Mouse (Mus musculus) subcutaneous adipose tissue, adult 2 months (tissue): ENCODE measurements around the gene Atp5j2. TPM values are rescaled to one million over a fixed set of nuclear protein-coding genes. Genes with fewer than 3 reads are reported as not detected.

Experiments used
- polyA plus RNA-seq: library from polyadenylated mRNA; depleted of rRNA; stranded (reverse); fragments of >200 nt; gene quantifications from 2 replicates; pipeline ENCODE4 v1.2.3, GENCODE M21; 2012; ENCODE audit warnings: low replicate concordance; rRNA removed

The Atp5j2 gene
- polyA plus RNA-seq = 178 and 219 TPM in 2 replicates

DNA sequence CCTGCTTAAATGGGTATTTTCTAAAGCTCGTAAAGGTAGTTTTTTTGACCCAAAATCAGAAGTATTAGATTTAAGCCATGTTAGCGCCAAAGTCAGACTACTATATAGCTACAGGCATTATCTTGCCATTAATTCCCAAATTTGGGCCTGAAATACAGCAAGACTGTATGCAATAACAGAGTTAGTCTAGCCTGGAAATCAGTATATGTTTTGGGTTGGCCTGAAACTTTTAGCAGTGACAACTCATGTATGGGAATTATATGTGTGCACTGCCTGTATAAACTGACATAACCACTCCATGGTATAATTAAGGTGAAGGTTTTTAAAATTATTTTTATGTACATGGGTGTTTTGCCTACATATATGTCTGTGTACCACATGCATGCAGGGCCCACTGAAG, at the start of gene Atp5j2:
Gene Atp5j2 (minus strand): TSS at position 101 of the 400 bp plus-strand sequence.

DNA sequence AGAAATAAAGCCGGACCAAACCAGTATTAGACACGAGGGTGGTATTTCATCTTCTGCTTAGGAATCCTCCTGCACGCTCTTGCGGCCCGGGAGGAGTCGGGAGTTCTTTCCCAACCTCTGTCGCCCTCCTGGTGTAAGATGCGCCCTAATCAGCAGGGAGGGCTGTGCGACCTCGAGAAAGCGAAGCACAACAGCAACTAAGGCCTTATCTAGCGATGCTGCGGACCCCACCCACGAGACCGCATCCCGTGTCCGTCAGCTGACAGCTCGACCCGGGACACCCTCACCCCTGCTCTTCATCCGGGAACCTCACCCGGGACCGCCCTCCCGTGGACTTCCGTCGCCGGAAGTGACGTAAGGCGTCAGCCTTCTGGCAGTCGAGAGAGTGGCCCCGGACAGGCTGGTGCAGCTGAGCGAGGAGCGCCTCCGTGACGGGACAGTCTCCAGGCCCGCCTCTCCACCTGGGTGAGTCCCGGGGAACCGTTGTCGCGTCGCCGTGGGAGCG, 39.6 kb upstream of the Atp5j2 start, which contains the start of gene Zfp655:
Gene Zfp655 (plus strand): TSS at position 349 of the 505 bp plus-strand sequence.

DNA sequence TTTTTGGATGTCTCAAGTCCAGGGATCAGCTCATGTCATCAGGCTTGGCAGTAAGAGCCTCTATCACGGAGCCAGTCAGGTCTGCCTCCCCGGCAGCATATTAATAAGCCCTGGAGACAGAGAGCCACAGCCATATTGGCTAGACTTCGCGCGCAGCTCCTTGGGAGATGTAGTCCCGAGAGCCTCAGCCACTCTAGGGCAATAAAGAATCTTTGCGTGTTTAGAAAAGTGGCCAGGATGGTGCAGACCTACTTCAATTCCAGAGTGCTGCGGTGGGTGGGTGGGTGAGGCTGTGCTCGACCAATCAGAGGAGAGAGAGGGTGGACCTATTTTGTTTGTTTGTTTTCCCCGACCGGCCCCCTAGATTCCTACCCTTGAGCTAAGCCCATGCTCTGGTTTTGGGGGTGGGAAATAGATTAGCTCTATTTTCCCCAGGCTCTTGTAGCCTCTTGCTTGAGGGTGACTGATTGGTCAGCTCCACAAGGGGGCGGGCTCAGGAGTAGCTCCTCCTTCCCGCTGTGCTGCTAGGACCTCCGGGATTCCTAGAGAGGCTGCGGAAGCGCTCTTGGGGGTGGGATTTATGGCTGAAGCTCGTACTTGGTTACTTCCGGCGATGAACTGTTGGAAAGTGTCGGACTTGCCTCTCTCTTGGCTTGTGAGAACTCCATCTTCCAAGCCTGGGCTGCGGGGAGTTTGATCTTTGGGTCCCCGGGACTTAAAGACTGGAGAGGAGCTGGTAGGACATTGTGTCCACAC, 12.3 kb upstream of the Atp5j2 start, which contains the start of gene Zkscan5:
Gene Zkscan5 (plus strand): TSS at position 627 of the 756 bp plus-strand sequence.

GRCm38 (mm10) chr5:145201321-145201991, 9.6 kb upstream of the Atp5j2 start, which contains the start of gene Zkscan14:
TSS of gene Zkscan14 (minus strand) at chr5:145201868.

DNA sequence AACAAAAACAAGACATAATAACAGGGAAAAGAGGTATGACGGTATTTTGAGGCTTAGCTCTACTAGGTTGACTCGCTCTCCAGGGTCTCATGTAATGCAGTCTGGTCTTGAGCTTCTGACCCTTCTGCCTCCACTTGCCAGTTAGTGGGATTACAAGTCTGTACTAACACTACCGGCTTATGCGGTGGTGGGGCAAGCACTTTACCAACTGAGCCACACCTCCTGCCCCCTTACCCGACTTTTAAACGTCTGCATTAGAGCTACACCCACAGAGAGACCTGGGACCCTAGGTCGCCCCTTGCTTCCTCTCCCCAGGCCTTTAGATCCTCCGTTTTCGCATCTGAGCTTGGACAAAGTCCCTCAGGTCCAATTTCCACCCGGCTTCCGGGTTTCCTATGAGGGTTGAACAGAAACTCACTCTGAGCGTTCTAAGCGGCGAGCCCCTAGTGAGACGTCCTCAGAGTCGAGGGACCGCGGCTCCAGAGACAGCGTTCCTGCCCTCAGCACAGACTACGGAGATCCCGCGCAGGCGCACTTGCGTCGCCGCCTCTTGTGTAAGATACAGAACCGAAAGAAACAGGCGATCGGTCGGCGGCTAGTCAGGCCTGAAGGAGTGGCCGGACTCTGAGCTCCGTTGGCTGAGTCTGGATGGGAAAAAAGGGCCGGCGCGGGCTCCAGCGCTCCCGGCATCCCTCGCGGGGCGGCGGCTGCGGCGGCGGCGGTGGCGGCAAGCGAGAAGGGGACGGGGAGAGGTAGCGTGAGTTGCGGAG, 25.1 kb downstream of the Atp5j2 start, which contains the start of the genes Ptcd1 and Cpsf4:
Gene Ptcd1 (minus strand): TSS at position 573 of the 770 bp plus-strand sequence.
Gene Cpsf4 (plus strand): TSS at position 678 of the 770 bp plus-strand sequence.

DNA sequence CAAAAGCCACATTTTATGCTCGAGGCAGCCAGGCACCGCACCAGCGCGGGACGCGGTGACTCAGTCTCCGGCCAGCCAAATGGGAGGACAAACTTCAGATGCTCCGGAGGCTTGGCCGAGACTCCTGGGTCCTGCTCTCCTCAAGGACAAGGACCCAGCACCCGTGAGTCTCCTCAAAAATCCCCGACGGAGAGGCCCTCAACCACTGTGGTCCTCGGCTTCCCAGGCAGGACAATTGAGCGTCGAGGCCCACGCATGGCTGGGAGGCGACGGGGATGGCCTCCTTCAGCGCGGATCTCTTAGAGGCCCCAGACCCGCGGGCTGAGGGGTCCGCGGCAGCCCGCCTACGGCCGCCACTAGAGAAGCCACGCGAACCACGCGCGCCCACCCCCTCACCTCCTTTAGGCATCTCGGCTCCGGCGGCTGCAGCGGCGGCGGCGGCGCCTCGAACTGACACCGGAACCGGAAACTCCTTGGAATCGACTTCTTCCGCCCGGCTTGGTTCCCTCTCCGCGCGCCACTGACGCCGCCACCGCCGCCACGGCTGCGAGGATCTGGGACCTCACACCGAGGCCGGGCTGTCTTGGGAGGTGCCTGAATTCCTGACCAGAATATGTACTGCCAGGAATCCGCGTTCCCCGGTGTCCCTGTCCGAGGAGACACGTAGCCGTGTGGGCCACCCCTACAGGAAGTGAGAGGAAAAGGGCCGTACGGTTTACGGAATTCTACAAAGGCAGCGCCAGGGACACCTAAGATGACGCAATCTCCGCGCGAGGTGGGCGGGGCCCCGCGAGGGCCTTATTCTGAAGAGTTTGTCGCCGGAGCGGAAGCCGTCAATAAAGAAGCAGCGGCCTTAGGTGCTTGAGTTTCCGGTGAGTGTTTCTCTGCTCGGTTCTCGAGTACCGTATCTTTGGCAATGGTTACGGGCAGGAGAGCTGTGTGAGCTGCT, 52.0 kb downstream of the Atp5j2 start, which contains the start of the genes Pdap1 and Bud31:
Gene Pdap1 (minus strand): TSS at position 668 of the 949 bp plus-strand sequence.
Gene Bud31 (plus strand): TSS at position 792 of the 949 bp plus-strand sequence.

Other genes starting within 250 kb of the Atp5j2 start
- 33.8 and 36.4 TPM in 2 replicates for gene Smurf1, start 226.2 kb downstream of the Atp5j2 start, polyA plus RNA-seq
- not detected in 2 replicates for gene Gm4871, start 159.3 kb downstream of the Atp5j2 start, polyA plus RNA-seq
- not detected in 2 replicates for gene 1700018F24Rik, start 149.1 kb downstream of the Atp5j2 start, polyA plus RNA-seq
- 146 and 172 TPM in 2 replicates for gene Arpc1a, start 108.2 kb downstream of the Atp5j2 start, polyA plus RNA-seq
- gene Kpna7, start 108.0 kb downstream of the Atp5j2 start, polyA plus RNA-seq = not detected in 2 replicates
- gene Arpc1b, start 77.8 kb downstream of the Atp5j2 start, polyA plus RNA-seq = 709 and 828 TPM in 2 replicates
- gene Pdap1, start 51.8 kb downstream of the Atp5j2 start, polyA plus RNA-seq = 22.4 and 39.1 TPM in 2 replicates
- 56.9 and 67.4 TPM in 2 replicates for gene Bud31, start 51.7 kb downstream of the Atp5j2 start, polyA plus RNA-seq
- 17.1 and 19.1 TPM in 2 replicates for gene Ptcd1, start 25.0 kb downstream of the Atp5j2 start, polyA plus RNA-seq
- 24.2 and 36.6 TPM in 2 replicates for gene Cpsf4, start 24.8 kb downstream of the Atp5j2 start, polyA plus RNA-seq
- gene Zkscan14, start 9.8 kb upstream of the Atp5j2 start, polyA plus RNA-seq = 4.4 and 4.8 TPM in 2 replicates
- gene Zkscan5, start 12.5 kb upstream of the Atp5j2 start, polyA plus RNA-seq = 8.2 and 8.3 TPM in 2 replicates
- 25.0 and 30.5 TPM in 2 replicates for gene Zfp655, start 39.7 kb upstream of the Atp5j2 start, polyA plus RNA-seq
- 12.9 and 20.0 TPM in 2 replicates for gene Zscan25, start 88.4 kb upstream of the Atp5j2 start, polyA plus RNA-seq
- 0.71 TPM in 1 of 2 replicates, not detected in the other for gene Cyp3a57, start 153.2 kb upstream of the Atp5j2 start, polyA plus RNA-seq